Comparison of ENCODE assay signal across 27 mouse cellular contexts in genomic region chr15:93100837-93101236, GRCm38 (mm10).
DNase-seq lines count a peak whose midpoint lies in the region; ATAC-seq lines count a peak whose summit lies in the region.
"Had no signal": no experiment of that assay in that cellular context is flagged by ENCODE, and none has a peak within 500 bp of the region (broad histone marks: within the 10 kb centered on the region; RNA-seq: fewer than 3 reads in every experiment).

No protein-coding gene starts in this region.

- H3K4me2 ChIP-seq in forebrain, embryonic 14.5 days (ENCODE audit: low read length): no peak overlapping the region
- H3K4me2 ChIP-seq in forebrain, embryonic 12.5 days: no peak overlapping the region
- H3K4me2 ChIP-seq in midbrain, embryonic 15.5 days: no peak overlapping the region
- H3K4me2 ChIP-seq in midbrain, embryonic 11.5 days: no peak overlapping the region
- H3K4me2 ChIP-seq: embryonic facial prominence, embryonic 12.5 days; embryonic facial prominence, embryonic 15.5 days; heart, embryonic 11.5 days; hindbrain, embryonic 12.5 days; hindbrain, embryonic 15.5 days had no signal

- no peak overlapping the region for H3K9ac ChIP-seq in forebrain, embryonic 14.5 days (ENCODE audit: low read length)
- H3K9ac ChIP-seq in forebrain, embryonic 12.5 days: no peak overlapping the region
- H3K9ac ChIP-seq in midbrain, embryonic 15.5 days: no peak overlapping the region
- no peak overlapping the region for H3K9ac ChIP-seq in midbrain, embryonic 11.5 days (ENCODE audit: low read length)
- H3K9ac ChIP-seq: embryonic facial prominence, embryonic 12.5 days; embryonic facial prominence, embryonic 15.5 days; hindbrain, embryonic 12.5 days; hindbrain, embryonic 15.5 days had no signal

- H3K27me3 ChIP-seq in forebrain, embryonic 14.5 days (replicated peaks; ENCODE audit: control insufficient read depth, insufficient read depth, low read length): no peaks in the 10 kb centered on the region
- H3K27me3 ChIP-seq in forebrain, embryonic 12.5 days: no peaks in the 10 kb centered on the region
- H3K27me3 ChIP-seq in heart, embryonic 10.5 days (ENCODE audit: insufficient read depth, poor library complexity, severe bottlenecking): no peaks in the 10 kb centered on the region
- H3K27me3 ChIP-seq in midbrain, embryonic 15.5 days (replicated peaks): no peaks in the 10 kb centered on the region
- H3K27me3 ChIP-seq in midbrain, embryonic 11.5 days (ENCODE audit: control insufficient read depth, insufficient read depth, low read length): no peaks in the 10 kb centered on the region
- H3K27me3 ChIP-seq: CH12.LX; embryonic facial prominence, embryonic 12.5 days; embryonic facial prominence, embryonic 15.5 days; hindbrain, embryonic 12.5 days; hindbrain, embryonic 15.5 days had no signal

- H3K4me3 ChIP-seq in forebrain, embryonic 14.5 days (ENCODE audit: low read depth, low read length): no peak overlapping the region
- no peak overlapping the region for H3K4me3 ChIP-seq in forebrain, embryonic 12.5 days (replicated peaks)
- no peak overlapping the region for H3K4me3 ChIP-seq in heart, embryonic 10.5 days
- H3K4me3 ChIP-seq in midbrain, embryonic 15.5 days: no peak overlapping the region
- H3K4me3 ChIP-seq in midbrain, embryonic 11.5 days (ENCODE audit: low read depth, low read length): no peak overlapping the region
- H3K4me3 ChIP-seq: embryonic facial prominence, embryonic 12.5 days; embryonic facial prominence, embryonic 15.5 days; erythroblast, embryonic 14.5 days; gastrocnemius, adult 2 months; heart, adult 2 months; hindbrain, embryonic 12.5 days; hindbrain, embryonic 15.5 days had no signal

- DNase-seq in forebrain, embryonic 14.5 days (ENCODE audit: low spot score): peak; percentile 57
- DNase-seq in heart, adult 11 months: peak; percentile 3
- DNase-seq in heart, embryonic 10.5 days (ENCODE audit: low spot score): no peak
- no peak for DNase-seq in midbrain, embryonic 11.5 days (ENCODE audit: low spot score, missing footprints)
- DNase-seq: adrenal gland, postnatal 10 days; adrenal gland, postnatal 36 days; B cell, adult 2 months; cerebellum, adult 11 months; cerebellum, adult 2 months; cerebellum, adult 9-11 months; cerebellum, postnatal 25 days; gastrocnemius, adult 2 months; gastrocnemius, postnatal 14 days; heart, adult 2 months had no signal

- no peak overlapping the region for H3K27ac ChIP-seq in forebrain, embryonic 14.5 days (ENCODE audit: low read depth, low read length)
- no peak overlapping the region for H3K27ac ChIP-seq in forebrain, embryonic 12.5 days
- H3K27ac ChIP-seq in heart, embryonic 10.5 days: no peak overlapping the region
- 0 out of 2 replicates have a peak overlapping the region, but pooled peaks have one; percentile 6 for H3K27ac ChIP-seq in midbrain, embryonic 15.5 days
- H3K27ac ChIP-seq in midbrain, embryonic 11.5 days (ENCODE audit: low read depth, low read length): no peak overlapping the region
- H3K27ac ChIP-seq: embryonic facial prominence, embryonic 12.5 days; embryonic facial prominence, embryonic 15.5 days; gastrocnemius, adult 2 months; heart, adult 2 months; hindbrain, embryonic 12.5 days; hindbrain, embryonic 15.5 days had no signal

- peak; percentile 63 for ATAC-seq in forebrain, embryonic 14.5 days
- ATAC-seq in forebrain, embryonic 12.5 days (ENCODE audit: low FRiP score): no peak; the same call in 1 of the 2 replicates
- ATAC-seq in midbrain, embryonic 15.5 days (replicated peaks): no peak
- ATAC-seq in midbrain, embryonic 11.5 days (ENCODE audit: low FRiP score): no peak
- no peak for ATAC-seq in erythroblast, adult 5-6 weeks (replicated peaks; ENCODE audit: low FRiP score, poor library complexity, severe bottlenecking)
- ATAC-seq: intestine, postnatal 0 days; Patski had no signal

- H3K36me3 ChIP-seq in forebrain, embryonic 14.5 days (ENCODE audit: control insufficient read depth, insufficient read depth, low read length): no peaks in the 10 kb centered on the region
- no peaks in the 10 kb centered on the region for H3K36me3 ChIP-seq in forebrain, embryonic 12.5 days (replicated peaks)
- no peaks in the 10 kb centered on the region for H3K36me3 ChIP-seq in heart, embryonic 10.5 days
- H3K36me3 ChIP-seq in midbrain, embryonic 15.5 days (replicated peaks): no peaks in the 10 kb centered on the region
- no peaks in the 10 kb centered on the region for H3K36me3 ChIP-seq in midbrain, embryonic 11.5 days (ENCODE audit: control insufficient read depth, insufficient read depth, low read length)
- H3K36me3 ChIP-seq: embryonic facial prominence, embryonic 12.5 days; embryonic facial prominence, embryonic 15.5 days; G1E; hindbrain, embryonic 12.5 days; hindbrain, embryonic 15.5 days had no signal

- 62% methylated on average over 7 of the region's 7 CpGs for WGBS in forebrain, embryonic 14.5 days
- 71% methylated on average over 7 of the region's 7 CpGs for WGBS in forebrain, embryonic 12.5 days
- WGBS in heart, embryonic 10.5 days: 86% methylated on average over 7 of the region's 7 CpGs
- WGBS in midbrain, embryonic 15.5 days: 74% methylated on average over 7 of the region's 7 CpGs
- 91% methylated on average over 7 of the region's 7 CpGs for WGBS in midbrain, embryonic 11.5 days

- no peaks in the 10 kb centered on the region for H3K9me3 ChIP-seq in forebrain, embryonic 14.5 days (replicated peaks; ENCODE audit: control insufficient read depth, low read length)
- no peaks in the 10 kb centered on the region for H3K9me3 ChIP-seq in forebrain, embryonic 12.5 days
- no peaks in the 10 kb centered on the region for H3K9me3 ChIP-seq in heart, embryonic 10.5 days
- no peaks in the 10 kb centered on the region for H3K9me3 ChIP-seq in midbrain, embryonic 15.5 days
- H3K9me3 ChIP-seq in midbrain, embryonic 11.5 days (ENCODE audit: control insufficient read depth, low read length): no peaks in the 10 kb centered on the region
- H3K9me3 ChIP-seq: embryonic facial prominence, embryonic 12.5 days; embryonic facial prominence, embryonic 15.5 days; hindbrain, embryonic 12.5 days; hindbrain, embryonic 15.5 days had no signal

- H3K4me1 ChIP-seq in forebrain, embryonic 14.5 days (ENCODE audit: control insufficient read depth, insufficient read depth, low read length): no peaks in the 10 kb centered on the region
- no peaks in the 10 kb centered on the region for H3K4me1 ChIP-seq in forebrain, embryonic 12.5 days
- H3K4me1 ChIP-seq in heart, embryonic 10.5 days: no peaks in the 10 kb centered on the region
- H3K4me1 ChIP-seq in midbrain, embryonic 15.5 days: no peaks in the 10 kb centered on the region; the same call in 1 of the 2 replicates
- no peaks in the 10 kb centered on the region; the same call in 1 of the 2 replicates for H3K4me1 ChIP-seq in midbrain, embryonic 11.5 days (ENCODE audit: control insufficient read depth, insufficient read depth, low read length)
- H3K4me1 ChIP-seq: embryonic facial prominence, embryonic 12.5 days; embryonic facial prominence, embryonic 15.5 days; hindbrain, embryonic 12.5 days; hindbrain, embryonic 15.5 days had no signal

Comparison
In these comparisons a context has a peak if more than half of its experiments do, and no peak if none do; other contexts are left out.
1. DNase-seq: peak in forebrain, embryonic 14.5 days (single experiment) and heart, adult 11 months (single experiment); none in heart, embryonic 10.5 days (single experiment) and midbrain, embryonic 11.5 days (single experiment).